Mouse (Mus musculus) limb, embryonic 13.5 days (tissue): ENCODE measurements at regions not wholly inside any gene's neighbourhood (a gene's known extent, or its start where the extent isn't known, plus 50 kb on each side); places are given as distances from the start of the nearest gene placed in this dataset.

Source experiments
- ATAC-seq: fragments of 200-750 bp; cut with Nextera tagmentation; 2 replicates; pipeline ENCODE4 v1.8.0; 2017; ENCODE audit warnings: low read depth, moderate number of reproducible peaks, moderate TSS enrichment; ENCODE audit not compliant: low FRiP score
- H3K27ac ChIP-seq: fragments of 300-500 bp; sonication (generic); 2 replicates; pipeline ENCODE4 v1.5.1; 2015; ENCODE audit warnings: inconsistent platforms, mild to moderate bottlenecking, moderate library complexity
- H3K27me3 ChIP-seq: fragments of 300-500 bp; sonication (generic); 2 replicates; pipeline ENCODE4 v1.6.1; 2015; ENCODE audit warnings: mild to moderate bottlenecking, inconsistent platforms
- H3K36me3 ChIP-seq: fragments of 300-500 bp; sonication (generic); 2 replicates; pipeline ENCODE4 v1.6.1; 2015; ENCODE audit warnings: inconsistent platforms, mild to moderate bottlenecking, moderate library complexity
- H3K4me1 ChIP-seq: fragments of 300-500 bp; sonication (generic); 2 replicates; pipeline ENCODE4 v1.6.1; 2015; ENCODE audit warnings: inconsistent platforms
- H3K4me2 ChIP-seq: fragments of 300-500 bp; sonication (generic); replicated peaks from 2 replicates; pipeline ENCODE4 v1.6.1; 2015; ENCODE audit warnings: inconsistent platforms, mild to moderate bottlenecking, moderate library complexity
- H3K4me3 ChIP-seq: fragments of 300-500 bp; sonication (generic); 2 replicates; pipeline ENCODE4 v1.5.1; 2015; ENCODE audit warnings: moderate library complexity, mild to moderate bottlenecking, inconsistent platforms
- H3K9ac ChIP-seq: fragments of 300-500 bp; sonication (generic); 2 replicates; pipeline ENCODE4 v1.6.1; 2015; ENCODE audit warnings: mild to moderate bottlenecking, inconsistent platforms
- H3K9me3 ChIP-seq: fragments of 300-500 bp; sonication (generic); 2 replicates; pipeline ENCODE4 v1.6.1; 2016; ENCODE audit warnings: inconsistent platforms
- WGBS: fragments of 180-500 bp; shearing (Covaris S2); methylation state at CpG from one replicate; pipeline ENCODE4 v1.1.7; 2015; 5-methylcytosine and 5-hydroxymethylcytosine counted together

DNA sequence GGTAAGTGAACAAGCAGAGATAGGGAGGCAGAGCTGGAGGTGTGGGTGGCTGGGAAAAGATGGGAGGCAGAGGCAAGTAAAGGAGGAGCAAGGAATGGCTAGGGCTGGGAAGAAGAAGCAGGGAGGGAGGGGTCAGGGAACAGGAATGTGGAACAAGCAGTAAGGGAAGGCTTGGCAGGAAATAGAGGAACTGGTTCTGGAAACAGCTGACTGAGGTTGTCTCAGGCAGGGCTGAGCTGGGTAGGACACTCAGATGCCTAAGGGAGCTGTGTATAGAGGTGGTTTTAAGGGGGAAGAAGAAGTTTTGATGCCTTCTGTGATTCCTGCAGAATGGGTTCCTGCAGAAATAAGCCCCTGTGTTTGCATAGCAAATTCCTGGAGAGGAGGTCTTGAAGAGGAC is 92.7 kb downstream of the Nucb2 start:
- Histone ChIP-seq H3K4me3 (no peak overlapping the region), H3K36me3 (no peaks in the 10 kb centered on the region), H3K27me3 (peaks cover 57% of the 10 kb centered on the region), H3K9me3 (peaks cover 3% of the 10 kb centered on the region; the same call in 1 of the 2 replicates), H3K4me1 (no peaks in the 10 kb centered on the region), H3K27ac (no peak overlapping the region), H3K9ac (no peak overlapping the region), H3K4me2 (no peak overlapping the region)
- no peak for ATAC-seq

DNA sequence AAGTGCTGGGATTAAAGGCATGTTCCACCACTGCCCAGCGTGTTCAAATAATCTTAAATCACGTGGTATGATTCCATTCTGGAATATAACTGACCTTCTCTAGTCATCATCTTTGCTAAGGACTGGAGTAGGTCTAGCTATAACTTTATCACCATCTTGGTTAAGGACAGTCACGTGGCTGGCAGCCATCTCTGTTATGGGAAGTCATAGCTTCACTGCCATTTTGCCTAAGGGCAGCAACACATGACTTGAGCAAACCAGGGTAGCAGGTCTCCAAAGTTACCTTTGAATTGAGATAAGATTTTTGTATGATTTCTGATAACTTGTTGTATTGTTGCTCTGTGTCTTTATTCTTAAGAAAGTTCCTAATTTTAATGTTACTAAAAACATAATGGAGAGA is 96.2 kb downstream of the Nucb2 start:
- no peak for ATAC-seq
- H3K9me3 ChIP-seq = peaks cover 3% of the 10 kb centered on the region; the same call in 1 of the 2 replicates
- H3K27ac ChIP-seq = no peak overlapping the region
- H3K36me3 ChIP-seq = no peaks in the 10 kb centered on the region
- WGBS = 80% methylated on average over 3 of the region's 3 CpGs
- H3K9ac ChIP-seq = no peak overlapping the region
- no peak overlapping the region for H3K4me3 ChIP-seq
- peaks cover 27% of the 10 kb centered on the region for H3K27me3 ChIP-seq
- H3K4me1 ChIP-seq = 0 out of 2 replicates have a peak, but pooled peaks cover 4% of the 10 kb centered on the region
- no peak overlapping the region for H3K4me2 ChIP-seq

DNA sequence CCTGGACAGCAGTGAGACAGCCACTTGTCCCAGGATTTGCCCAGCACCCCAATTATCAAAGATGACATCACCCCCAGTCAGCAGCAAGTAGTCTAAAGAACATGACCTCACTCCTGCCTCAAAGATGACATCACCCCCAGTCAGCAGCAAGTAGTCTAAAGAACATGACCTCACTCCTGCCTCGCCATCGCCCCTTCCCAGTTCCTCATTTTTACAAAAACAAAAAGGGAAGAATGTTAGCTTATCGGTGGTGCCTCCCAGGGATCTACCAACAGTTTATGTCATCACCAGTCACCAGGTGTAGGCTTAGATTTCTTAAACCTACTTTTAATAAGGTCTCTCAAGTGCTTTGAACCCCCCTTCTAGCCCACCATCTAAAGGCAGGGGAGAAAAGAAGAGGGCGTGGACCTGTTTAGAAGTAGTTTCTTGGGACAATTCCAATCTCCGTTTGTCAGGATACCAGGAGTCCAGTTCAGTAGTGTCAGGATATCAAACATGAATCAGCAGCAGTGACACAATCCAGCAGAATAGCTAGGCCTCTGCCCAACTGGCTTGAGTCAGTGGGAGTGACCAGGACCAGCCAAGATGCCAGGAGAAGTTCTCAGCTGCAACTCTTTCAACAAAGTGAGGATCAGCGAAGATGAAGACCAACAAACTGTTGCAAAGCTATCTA is 99.1 kb downstream of the Nucb2 start:
- no peak overlapping the region for H3K9ac ChIP-seq
- peaks cover 18% of the 10 kb centered on the region for H3K27me3 ChIP-seq
- H3K4me3 ChIP-seq = no peak overlapping the region
- H3K36me3 ChIP-seq = no peaks in the 10 kb centered on the region
- ATAC-seq = no peak
- 80% methylated on average over 6 of the region's 6 CpGs for WGBS
- peaks cover 12% of the 10 kb centered on the region for H3K4me1 ChIP-seq
- H3K9me3 ChIP-seq = peaks cover 3% of the 10 kb centered on the region; the same call in 1 of the 2 replicates
- no peak overlapping the region for H3K4me2 ChIP-seq
- H3K27ac ChIP-seq = no peak overlapping the region

DNA sequence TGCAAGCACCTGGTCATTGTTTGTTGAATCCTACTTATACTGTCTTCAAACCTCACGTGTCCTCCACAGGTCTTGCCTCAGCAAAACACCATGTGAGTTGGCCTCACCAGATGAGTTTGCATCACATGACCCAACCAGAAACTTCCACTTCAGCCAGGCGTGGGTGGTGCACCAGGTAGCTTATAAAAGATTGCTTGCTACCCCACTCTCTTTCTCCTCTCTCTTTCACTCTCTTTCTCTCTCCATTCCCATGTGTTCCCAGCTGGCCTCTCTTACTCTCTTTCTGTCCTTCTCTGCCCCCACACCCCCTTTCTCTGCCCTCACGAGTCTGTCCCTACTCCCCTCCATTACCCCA is 99.6 kb downstream of the Nucb2 start:
- Histone ChIP-seq H3K4me2 (no peak overlapping the region), H3K9ac (no peak overlapping the region), H3K4me1 (peaks cover 12% of the 10 kb centered on the region), H3K4me3 (no peak overlapping the region), H3K9me3 (peaks cover 3% of the 10 kb centered on the region; the same call in 1 of the 2 replicates), H3K36me3 (no peaks in the 10 kb centered on the region), H3K27me3 (peaks cover 16% of the 10 kb centered on the region; the same call in 1 of the 2 replicates), H3K27ac (no peak overlapping the region)
- 76% methylated on average over 3 of the region's 3 CpGs for WGBS
- ATAC-seq = no peak

DNA sequence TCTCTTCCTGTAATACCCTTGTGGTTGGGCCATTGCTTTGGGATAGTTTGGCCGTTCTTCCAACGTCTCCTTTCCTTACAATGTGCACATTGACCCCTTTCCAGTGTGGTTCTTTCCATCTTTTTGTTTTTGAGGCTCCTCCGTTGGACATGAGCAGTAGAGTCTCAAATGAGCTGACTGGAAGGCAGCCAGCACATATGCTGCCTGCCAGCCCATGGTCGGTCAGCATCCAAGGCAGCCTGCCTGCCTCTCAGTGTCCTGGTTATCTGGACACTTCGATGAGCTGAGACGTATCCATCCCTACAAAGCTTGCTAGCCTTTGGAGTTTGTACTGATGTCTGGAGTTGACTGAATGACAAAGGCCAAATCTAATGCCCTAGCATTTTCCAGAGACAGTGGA is 102.1 kb downstream of the Nucb2 start:
- Histone ChIP-seq H3K36me3 (no peaks in the 10 kb centered on the region), H3K9ac (no peak overlapping the region), H3K9me3 (no peaks in the 10 kb centered on the region), H3K4me2 (no peak overlapping the region), H3K27me3 (peaks cover 16% of the 10 kb centered on the region; the same call in 1 of the 2 replicates), H3K4me3 (no peak overlapping the region), H3K4me1 (peaks cover 12% of the 10 kb centered on the region), H3K27ac (no peak overlapping the region)
- WGBS = 83% methylated on average over 6 of the region's 6 CpGs
- ATAC-seq = no peak

DNA sequence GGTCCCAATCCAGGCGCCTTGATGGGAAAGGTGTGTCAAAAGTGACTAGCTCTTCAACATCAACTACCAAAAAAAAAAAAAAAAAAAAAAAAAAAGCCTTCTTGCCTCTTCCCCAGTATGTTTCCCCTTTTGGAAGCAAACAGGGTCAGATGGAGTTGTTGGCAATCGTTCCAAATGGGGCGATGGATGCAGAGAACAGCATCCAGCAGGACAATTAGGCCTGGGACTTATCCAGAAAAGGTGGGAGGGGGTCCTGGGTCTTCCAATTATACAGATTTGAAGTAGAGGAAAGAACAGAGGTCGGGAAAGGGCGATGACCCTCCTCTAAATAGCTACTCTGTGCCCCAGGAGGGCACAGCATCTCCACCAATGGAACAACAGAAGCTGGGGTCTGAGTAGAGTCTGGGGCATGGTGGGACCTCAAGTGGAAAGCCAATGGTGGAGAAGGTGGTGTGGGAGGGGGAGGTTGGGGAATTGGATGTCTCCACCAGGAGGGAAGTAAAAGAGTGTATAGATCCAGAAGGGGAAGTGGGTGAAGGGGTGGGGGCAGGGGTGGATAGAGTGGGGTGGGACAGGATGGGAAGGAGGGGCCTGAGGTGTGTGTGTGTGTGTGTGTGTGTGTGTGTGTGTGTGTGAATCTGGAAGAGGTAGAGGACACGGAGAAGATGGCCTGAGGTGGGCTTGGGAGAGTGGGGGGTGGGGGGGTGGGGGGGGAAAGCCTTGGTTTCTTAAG is 102.7 kb downstream of the Nucb2 start:
- H3K27me3 ChIP-seq = peaks cover 16% of the 10 kb centered on the region; the same call in 1 of the 2 replicates
- H3K9me3 ChIP-seq = no peaks in the 10 kb centered on the region
- H3K36me3 ChIP-seq = no peaks in the 10 kb centered on the region
- no peak for ATAC-seq
- no peak overlapping the region for H3K27ac ChIP-seq
- H3K4me2 ChIP-seq = no peak overlapping the region
- no peak overlapping the region for H3K4me3 ChIP-seq
- H3K4me1 ChIP-seq = peaks cover 12% of the 10 kb centered on the region
- H3K9ac ChIP-seq = no peak overlapping the region
- WGBS = 71% methylated on average over 6 of the region's 6 CpGs

DNA sequence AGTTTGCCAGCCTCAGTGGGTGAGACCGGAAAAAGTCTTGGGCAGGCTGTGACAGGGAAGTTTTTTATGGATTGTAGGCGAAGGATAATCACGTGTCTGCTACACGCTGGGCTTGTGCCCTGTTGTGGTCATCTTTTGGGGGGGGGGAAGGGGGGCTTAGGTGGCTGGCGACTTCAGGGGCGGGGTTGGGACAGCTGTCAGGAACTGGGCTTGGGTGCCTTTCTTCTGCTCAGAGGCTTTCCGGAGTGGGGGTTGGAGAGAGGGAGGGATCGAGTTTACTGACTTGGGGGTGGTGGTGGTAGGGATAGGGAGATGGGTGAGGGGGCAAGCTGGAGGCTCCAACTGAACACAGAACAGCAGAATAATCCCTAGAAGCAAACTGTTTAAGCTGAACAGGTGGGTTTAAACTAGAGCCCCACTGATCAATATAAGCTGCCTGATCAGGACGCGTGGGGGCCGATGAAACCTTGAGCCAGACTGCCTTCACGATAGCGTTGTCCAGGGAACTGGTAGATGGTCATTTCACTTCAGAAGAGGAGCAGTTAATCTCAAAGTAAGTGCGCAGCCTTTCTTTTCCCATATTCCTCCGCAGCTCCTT is 103.6 kb downstream of the Nucb2 start:
- 6% methylated on average over 15 of the region's 15 CpGs for WGBS
- H3K4me1 ChIP-seq = peaks cover 12% of the 10 kb centered on the region
- H3K9ac ChIP-seq = 0 out of 2 replicates have a peak overlapping the region, but pooled peaks have one; percentile 31
- no peak for ATAC-seq
- peak overlapping the region; percentile 30 for H3K4me3 ChIP-seq
- no peaks in the 10 kb centered on the region for H3K36me3 ChIP-seq
- H3K27me3 ChIP-seq = peaks cover 16% of the 10 kb centered on the region; the same call in 1 of the 2 replicates
- no peaks in the 10 kb centered on the region for H3K9me3 ChIP-seq
- H3K4me2 ChIP-seq = peak overlapping the region; percentile 62
- H3K27ac ChIP-seq = no peak overlapping the region

DNA sequence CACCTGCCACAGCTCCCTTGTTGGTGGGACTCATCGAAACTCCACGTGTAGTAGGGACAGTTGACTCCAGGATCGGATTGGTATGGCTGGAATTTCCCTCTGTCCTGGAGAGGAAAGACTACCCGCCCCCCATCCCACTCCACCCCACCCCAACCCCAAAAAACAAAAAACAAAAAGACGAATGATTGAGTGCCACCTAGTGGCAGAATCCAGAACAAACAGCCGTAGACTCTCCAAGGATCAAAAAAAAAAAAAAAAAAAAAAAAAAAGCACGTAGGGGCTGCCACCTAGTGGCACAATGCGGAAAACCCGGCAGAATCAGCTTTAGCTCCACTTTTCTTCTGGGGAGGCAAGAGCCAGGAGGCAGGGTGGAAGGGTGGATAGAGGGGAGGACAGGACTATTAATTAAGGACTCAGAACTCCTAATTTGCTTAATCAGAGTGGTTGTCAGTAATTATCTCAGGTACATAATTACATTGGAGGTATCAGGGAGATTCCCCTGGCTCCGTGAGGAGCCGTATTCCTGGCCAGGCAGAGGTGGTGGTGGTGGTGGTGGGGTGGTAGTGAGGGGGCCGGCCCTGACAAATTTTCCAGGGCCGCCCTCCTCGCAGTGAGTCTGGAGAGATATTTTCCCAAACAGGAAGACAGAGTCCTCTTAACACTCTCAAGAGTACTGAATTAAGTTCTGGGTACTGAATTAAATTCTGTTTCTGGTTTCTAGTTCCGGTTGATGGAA is 104.3 kb downstream of the Nucb2 start:
- Histone ChIP-seq H3K4me2 (peak overlapping the region; percentile 62), H3K4me1 (peaks cover 12% of the 10 kb centered on the region), H3K4me3 (peak overlapping the region; percentile 30), H3K9ac (0 out of 2 replicates have a peak overlapping the region, but pooled peaks have one; percentile 31), H3K27me3 (peaks cover 15% of the 10 kb centered on the region; the same call in 1 of the 2 replicates), H3K9me3 (no peaks in the 10 kb centered on the region), H3K27ac (no peak overlapping the region), H3K36me3 (no peaks in the 10 kb centered on the region)
- peak; percentile 60 for ATAC-seq
- WGBS = 28% methylated on average over 15 of the region's 15 CpGs

DNA sequence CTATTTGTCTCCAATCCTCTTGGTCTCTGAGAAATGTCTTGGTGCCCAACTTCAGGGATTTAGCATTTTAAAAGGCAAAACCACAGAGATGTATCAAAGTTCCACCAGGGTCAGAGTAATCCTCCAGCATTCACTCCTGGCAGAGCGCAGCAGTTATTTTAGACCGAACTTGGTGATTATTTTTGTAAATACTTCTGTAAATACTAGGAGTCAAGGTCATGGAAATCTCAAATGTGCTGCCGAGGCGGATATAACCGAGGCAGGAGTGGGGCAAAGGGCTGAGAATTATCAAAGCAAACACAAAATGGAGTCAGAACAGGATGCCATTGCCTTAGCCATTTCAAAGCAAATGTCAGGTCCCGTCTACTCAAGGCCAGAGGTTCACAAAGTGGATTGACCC is 105.2 kb downstream of the Nucb2 start:
- Histone ChIP-seq H3K4me2 (no peak overlapping the region), H3K4me3 (no peak overlapping the region), H3K27ac (no peak overlapping the region), H3K4me1 (peaks cover 12% of the 10 kb centered on the region), H3K27me3 (peaks cover 15% of the 10 kb centered on the region; the same call in 1 of the 2 replicates), H3K9me3 (no peaks in the 10 kb centered on the region), H3K36me3 (no peaks in the 10 kb centered on the region), H3K9ac (no peak overlapping the region)
- 81% methylated on average over 6 of the region's 6 CpGs for WGBS
- ATAC-seq = no peak

DNA sequence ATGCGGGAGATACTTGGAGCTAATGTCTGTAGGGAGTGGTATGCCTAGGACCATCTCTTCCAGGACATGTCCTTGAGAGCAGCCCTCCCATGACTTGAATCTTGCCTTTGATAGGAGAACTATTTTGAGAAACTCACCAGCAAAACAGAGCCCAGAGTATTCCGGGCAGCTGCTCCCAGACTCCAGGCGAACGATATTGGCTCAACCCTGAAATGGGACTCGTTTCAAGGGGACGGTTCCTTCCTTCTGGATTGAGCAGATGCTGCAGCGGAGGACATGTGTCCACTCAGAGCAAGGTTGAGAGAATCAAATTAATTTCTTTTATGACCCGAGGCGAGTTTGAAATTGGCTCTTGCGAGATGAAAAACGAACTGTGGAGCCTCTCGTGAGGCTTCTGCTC is 105.7 kb downstream of the Nucb2 start:
- Histone ChIP-seq H3K4me2 (no peak overlapping the region), H3K36me3 (no peaks in the 10 kb centered on the region), H3K9me3 (no peaks in the 10 kb centered on the region), H3K4me1 (peaks cover 12% of the 10 kb centered on the region), H3K4me3 (no peak overlapping the region), H3K9ac (no peak overlapping the region), H3K27ac (no peak overlapping the region), H3K27me3 (peaks cover 15% of the 10 kb centered on the region; the same call in 1 of the 2 replicates)
- ATAC-seq = no peak
- WGBS = 68% methylated on average over 12 of the region's 12 CpGs

DNA sequence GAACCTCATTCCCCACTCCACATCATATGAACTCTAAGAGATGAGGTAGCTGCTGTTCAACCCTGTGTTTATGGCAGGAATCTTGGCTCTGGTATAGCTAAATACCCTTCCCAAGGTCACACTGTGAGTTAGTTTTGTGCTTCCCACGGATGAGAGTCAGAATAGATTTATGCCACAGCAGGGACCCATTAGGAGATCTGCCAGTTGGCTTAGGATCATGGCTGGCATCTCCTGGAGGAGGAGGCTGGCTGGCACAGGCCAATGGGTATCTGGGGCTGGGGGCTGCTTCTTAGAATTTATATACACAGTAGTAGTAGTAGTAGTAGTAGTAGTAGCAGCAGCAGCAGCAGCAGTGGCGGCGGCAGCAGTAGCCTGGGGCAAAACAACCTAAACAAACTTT is 111.8 kb downstream of the Nucb2 start:
- Histone ChIP-seq H3K4me1 (no peaks in the 10 kb centered on the region), H3K36me3 (no peaks in the 10 kb centered on the region), H3K4me3 (no peak overlapping the region), H3K27me3 (no peaks in the 10 kb centered on the region), H3K9me3 (no peaks in the 10 kb centered on the region), H3K27ac (no peak overlapping the region), H3K9ac (no peak overlapping the region), H3K4me2 (no peak overlapping the region)
- no peak for ATAC-seq
- 73% methylated on average over 3 of the region's 3 CpGs for WGBS

DNA sequence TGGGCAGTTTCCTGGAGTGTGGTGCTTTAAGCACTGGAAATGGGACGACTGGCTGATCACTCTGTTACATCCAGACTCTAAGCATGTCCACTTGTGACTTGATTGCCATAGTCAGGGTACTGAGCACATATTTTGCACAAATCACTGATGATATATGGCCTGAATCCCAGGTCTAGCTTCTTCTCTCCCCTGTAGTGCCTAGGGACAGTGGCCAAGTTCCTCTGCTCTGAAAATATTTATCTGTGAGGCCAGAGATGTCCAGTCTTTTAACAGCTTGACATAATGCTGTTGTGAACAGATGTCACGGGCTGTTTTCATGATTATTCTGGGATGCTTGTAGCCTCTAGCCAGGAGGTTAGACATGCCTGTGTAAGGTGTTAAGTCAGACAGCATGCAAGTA is 115.5 kb downstream of the Nucb2 start:
- no peaks in the 10 kb centered on the region for H3K36me3 ChIP-seq
- no peak overlapping the region for H3K9ac ChIP-seq
- no peaks in the 10 kb centered on the region for H3K9me3 ChIP-seq
- 64% methylated on average over 2 of the region's 2 CpGs for WGBS
- H3K4me1 ChIP-seq = no peaks in the 10 kb centered on the region
- no peaks in the 10 kb centered on the region for H3K27me3 ChIP-seq
- H3K27ac ChIP-seq = no peak overlapping the region
- ATAC-seq = no peak
- no peak overlapping the region for H3K4me2 ChIP-seq
- H3K4me3 ChIP-seq = no peak overlapping the region
